Mouse (Mus musculus) embryonic facial prominence, embryonic 13.5 days (tissue): ENCODE measurements at regions not wholly inside any gene's neighbourhood (a gene's known extent, or its start where the extent isn't known, plus 50 kb on each side); places are given as distances from the start of the nearest gene placed in this dataset.

ENCODE experiments used
- ATAC-seq: fragments of 200-750 bp; cut with Nextera tagmentation; 2 replicates; pipeline ENCODE4 v1.8.0; 2017; ENCODE audit warnings: low read depth; ENCODE audit not compliant: insufficient number of reproducible peaks, insufficient read depth, low FRiP score, low TSS enrichment
- H3K27ac ChIP-seq: fragments of 300-500 bp; sonication (generic); 2 replicates; pipeline ENCODE4 v1.5.1; 2015; ENCODE audit warnings: moderate library complexity, mild to moderate bottlenecking, inconsistent platforms
- H3K27me3 ChIP-seq: fragments of 300-500 bp; sonication (generic); 2 replicates; pipeline ENCODE4 v1.6.1; 2015; ENCODE audit warnings: mild to moderate bottlenecking, inconsistent platforms
- H3K36me3 ChIP-seq: fragments of 300-500 bp; sonication (generic); 2 replicates; pipeline ENCODE4 v1.6.1; 2015; ENCODE audit warnings: mild to moderate bottlenecking, inconsistent platforms
- H3K4me1 ChIP-seq: fragments of 300-500 bp; sonication (generic); 2 replicates; pipeline ENCODE4 v1.6.1; 2015; ENCODE audit warnings: inconsistent platforms
- H3K4me2 ChIP-seq: fragments of 300-500 bp; sonication (generic); 2 replicates; pipeline ENCODE4 v1.6.1; 2015; ENCODE audit warnings: moderate library complexity, mild to moderate bottlenecking, inconsistent platforms
- H3K4me3 ChIP-seq: fragments of 300-500 bp; sonication (generic); 2 replicates; pipeline ENCODE4 v1.5.1; 2015; ENCODE audit warnings: mild to moderate bottlenecking, inconsistent platforms
- H3K9ac ChIP-seq: fragments of 300-500 bp; sonication (generic); 2 replicates; pipeline ENCODE4 v1.6.1; 2015; ENCODE audit warnings: mild to moderate bottlenecking, inconsistent platforms
- H3K9me3 ChIP-seq: fragments of 300-500 bp; sonication (generic); 2 replicates; pipeline ENCODE4 v1.6.1; 2016; ENCODE audit warnings: inconsistent platforms
- WGBS: fragments of 180-500 bp; shearing (Covaris S2); methylation state at CpG from one replicate; pipeline ENCODE4 v1.1.7; 2015; ENCODE audit warnings: mixed read lengths; 5-methylcytosine and 5-hydroxymethylcytosine counted together

DNA sequence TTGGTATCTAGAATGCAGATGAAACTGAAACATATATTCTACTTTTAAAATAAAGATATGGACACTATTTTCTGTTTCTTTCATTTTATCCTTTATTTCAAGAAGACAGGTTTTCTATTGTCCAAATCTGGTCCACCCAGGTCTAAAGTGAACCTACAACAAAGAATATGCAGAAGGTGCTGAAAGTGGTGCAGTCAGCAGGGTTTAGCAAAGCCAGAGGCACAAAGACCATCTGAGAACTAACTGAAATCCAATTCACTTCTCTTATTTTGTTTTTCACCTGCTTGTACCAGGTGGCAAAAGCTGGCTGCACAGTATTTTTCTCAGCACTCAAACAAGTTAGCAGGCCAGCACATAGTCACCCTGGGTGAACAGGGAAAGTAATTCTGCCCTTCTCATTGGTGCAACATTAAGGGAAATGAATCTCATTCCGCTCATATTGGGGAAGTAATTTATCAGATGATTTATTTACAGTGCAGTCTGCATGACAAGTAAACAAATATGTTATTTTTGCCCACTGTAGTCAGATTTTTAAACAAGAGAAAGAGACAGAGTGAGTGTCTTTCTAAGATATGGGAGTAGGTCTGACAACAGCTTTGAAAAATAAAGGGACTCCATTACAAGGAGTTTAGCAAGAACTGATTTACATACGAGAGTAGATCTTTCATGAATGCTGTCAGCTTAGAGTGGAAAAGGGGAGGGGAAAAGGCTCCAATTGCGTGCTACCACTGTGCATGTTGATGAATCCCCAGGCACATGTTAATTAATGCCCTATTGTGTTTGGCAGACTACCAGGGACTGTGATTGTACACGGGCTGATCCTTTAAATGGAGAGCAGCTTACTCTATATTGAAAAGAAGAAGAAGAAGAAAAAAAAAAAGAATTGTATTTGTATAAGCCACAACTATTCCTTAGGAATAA is 405.9 kb upstream of the Ccnh start:
- 16% methylated on average over 4 of the region's 4 CpGs for WGBS
- H3K27ac ChIP-seq, result no peak overlapping the region

DNA sequence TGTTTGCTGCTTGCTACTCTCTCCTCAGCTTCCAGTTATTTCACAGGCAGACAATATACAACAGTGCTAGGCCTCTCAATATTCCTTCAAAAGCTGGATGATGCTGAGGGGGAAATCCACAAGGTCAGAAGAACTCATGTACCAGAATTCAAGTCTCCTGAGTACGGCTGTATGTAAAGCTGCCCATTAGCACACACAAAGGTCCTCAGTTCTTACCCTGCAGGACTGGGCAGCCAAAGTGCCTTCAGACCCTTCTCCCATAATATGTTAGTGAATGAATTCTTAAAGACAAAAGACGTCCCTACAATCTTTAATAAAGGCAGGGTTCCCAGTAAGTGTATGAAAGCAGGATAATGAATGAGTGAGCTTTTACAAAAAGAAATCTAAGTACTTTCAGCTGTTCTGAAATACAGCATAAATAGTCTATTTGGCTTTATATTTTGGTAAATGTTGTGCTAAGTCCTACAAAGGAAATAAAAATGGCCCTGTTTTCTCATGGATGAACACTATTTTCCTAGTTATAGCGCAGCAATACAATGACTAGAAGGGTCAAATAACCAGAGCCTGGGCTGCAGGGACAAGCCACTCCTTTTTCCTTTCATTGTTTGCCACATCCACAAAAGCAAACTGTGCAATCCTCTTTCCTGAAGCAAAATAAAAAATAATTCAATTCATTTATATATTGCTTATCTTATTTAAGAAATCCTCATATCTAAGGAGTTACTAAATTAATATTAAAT is 384.8 kb upstream of the Ccnh start:
- no peaks in the 10 kb centered on the region for H3K36me3 ChIP-seq
- H3K9ac ChIP-seq, result no peak overlapping the region
- no peak for ATAC-seq
- H3K4me1 ChIP-seq, result no peaks in the 10 kb centered on the region
- H3K4me3 ChIP-seq, result no peak overlapping the region
- H3K9me3 ChIP-seq, result no peaks in the 10 kb centered on the region
- H3K4me2 ChIP-seq, result no peak overlapping the region
- H3K27ac ChIP-seq, result no peak overlapping the region
- no peaks in the 10 kb centered on the region for H3K27me3 ChIP-seq
- 68% methylated on average over 3 of the region's 3 CpGs for WGBS

More for the DNA sequence above, 405.9 kb upstream of the Ccnh start:
- no peak overlapping the region for H3K4me2 ChIP-seq
- no peaks in the 10 kb centered on the region for H3K9me3 ChIP-seq
- peak; percentile 59; the same call in 1 of the 2 replicates for ATAC-seq
- no peaks in the 10 kb centered on the region for H3K27me3 ChIP-seq
- no peak overlapping the region for H3K4me3 ChIP-seq
- no peaks in the 10 kb centered on the region for H3K36me3 ChIP-seq
- H3K4me1 ChIP-seq, result no peaks in the 10 kb centered on the region
- H3K9ac ChIP-seq, result no peak overlapping the region

DNA sequence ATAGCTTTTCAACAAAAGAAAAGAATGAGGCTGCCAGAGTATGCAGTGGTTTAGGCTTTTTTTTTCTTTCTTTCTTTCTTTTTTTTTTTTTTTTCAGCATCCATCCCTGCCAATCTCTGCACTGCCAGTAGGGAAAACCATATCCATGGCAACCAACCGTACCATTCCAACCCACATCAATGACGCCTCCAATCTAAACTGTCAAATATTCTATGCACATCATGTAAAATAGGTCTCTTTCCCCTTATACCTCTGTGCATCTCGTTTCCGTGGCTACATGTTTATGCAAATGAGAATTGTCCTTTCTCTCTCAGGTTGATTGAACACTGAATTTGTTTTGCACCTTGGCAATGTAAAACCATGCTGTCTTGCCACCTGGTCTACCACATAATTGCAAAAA is 384.0 kb upstream of the Ccnh start:
- no peak overlapping the region for H3K27ac ChIP-seq
- H3K27me3 ChIP-seq, result no peaks in the 10 kb centered on the region
- no peak overlapping the region for H3K4me3 ChIP-seq
- ATAC-seq, result no peak
- H3K4me1 ChIP-seq, result no peaks in the 10 kb centered on the region
- H3K36me3 ChIP-seq, result no peaks in the 10 kb centered on the region
- 81% methylated on average over 4 of the region's 4 CpGs for WGBS
- H3K4me2 ChIP-seq, result no peak overlapping the region
- no peak overlapping the region for H3K9ac ChIP-seq
- no peaks in the 10 kb centered on the region for H3K9me3 ChIP-seq

DNA sequence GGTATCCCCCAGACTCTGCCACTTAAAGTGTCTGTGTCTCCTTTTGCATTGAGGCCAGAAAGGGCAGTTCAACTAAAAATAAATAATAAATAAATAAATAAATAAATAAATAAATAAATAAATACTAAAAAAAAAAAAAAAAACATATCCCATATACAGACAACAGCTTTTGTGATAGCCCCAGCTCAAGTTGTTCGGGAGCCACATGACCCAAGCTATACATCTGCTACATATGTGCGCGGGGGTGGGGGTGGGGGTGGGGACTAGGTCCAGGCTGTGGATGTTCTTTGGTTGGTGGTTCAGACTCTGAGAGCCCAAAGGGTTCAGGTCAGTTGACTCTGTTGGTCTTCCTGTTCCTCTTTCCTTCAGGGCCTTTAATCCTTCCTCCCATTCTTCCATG is 379.6 kb upstream of the Ccnh start:
- WGBS, result 82% methylated on average over 3 of the region's 3 CpGs
- H3K9me3 ChIP-seq, result no peaks in the 10 kb centered on the region
- no peaks in the 10 kb centered on the region for H3K36me3 ChIP-seq
- H3K9ac ChIP-seq, result no peak overlapping the region
- no peaks in the 10 kb centered on the region for H3K4me1 ChIP-seq
- H3K4me3 ChIP-seq, result no peak overlapping the region
- no peaks in the 10 kb centered on the region for H3K27me3 ChIP-seq
- H3K27ac ChIP-seq, result no peak overlapping the region
- no peak for ATAC-seq
- H3K4me2 ChIP-seq, result no peak overlapping the region
